Mouse (Mus musculus) small intestine, adult 2 months (tissue): ENCODE results near the gene Gng13.

Source experiments
- CTCF ChIP-seq: fragments of 200-500 bp; IDR thresholded peaks from 2 replicates; pipeline ENCODE4 v1.5.1; 2012; ENCODE audit warnings: low read depth, mild to moderate bottlenecking, control low read depth, inconsistent platforms, low read length, moderate library complexity, mixed read lengths; ENCODE audit not compliant: insufficient replicate concordance, insufficient read length; ENCODE audit errors: extremely low read depth
- POLR2A ChIP-seq: fragments of 200-500 bp; IDR thresholded peaks from 2 replicates; pipeline ENCODE4 v1.6.1; 2012; ENCODE audit warnings: low read depth, mild to moderate bottlenecking, control low read depth, inconsistent platforms, low read length, moderate library complexity

- TF ChIP-seq CTCF (no peak), POLR2A (no peak)
Measured at GRCm38 (mm10) chr17:25735246-25735645, 18.3 kb downstream of the Gng13 start.
